Mouse (Mus musculus) lung, postnatal 0 days (tissue): ENCODE measurements around the gene Boc. TPM values are rescaled to one million over a fixed set of nuclear protein-coding genes. Genes with fewer than 3 reads are reported as not detected.

Experiments
- ATAC-seq: fragments of 200-750 bp; cut with Nextera tagmentation; 2 replicates; pipeline ENCODE4 v1.8.0; 2017; ENCODE audit warnings: moderate library complexity
- DNase-seq: peaks from one replicate; pipeline ENCODE4 v3.0.0-alpha.2; 2016; ENCODE audit warnings: low spot score
- H3K27ac ChIP-seq: fragments of 300-500 bp; sonication (generic); 2 replicates; pipeline ENCODE4 v1.5.1; 2014; ENCODE audit warnings: antibody characterized with exemption, mild to moderate bottlenecking, low read length, mixed read lengths
- H3K27me3 ChIP-seq: fragments of 300-500 bp; sonication (generic); replicated peaks from 2 replicates; pipeline ENCODE4 v1.6.1; 2014; ENCODE audit warnings: low read length, mixed read lengths; ENCODE audit not compliant: insufficient read depth
- H3K36me3 ChIP-seq: fragments of 300-500 bp; sonication (generic); 2 replicates; pipeline ENCODE4 v1.6.1; 2014; ENCODE audit warnings: low read length, mixed read lengths; ENCODE audit not compliant: insufficient read depth
- H3K4me1 ChIP-seq: fragments of 300-500 bp; sonication (generic); 2 replicates; pipeline ENCODE4 v1.6.1; 2014; ENCODE audit warnings: antibody characterized with exemption, low read depth, low read length, mixed read lengths; ENCODE audit not compliant: insufficient read depth
- H3K4me2 ChIP-seq: fragments of 300-500 bp; sonication (generic); replicated peaks from 2 replicates; pipeline ENCODE4 v1.6.1; 2014; ENCODE audit warnings: low read depth, mild to moderate bottlenecking, low read length, moderate library complexity, mixed read lengths
- H3K4me3 ChIP-seq: fragments of 300-500 bp; sonication (generic); 2 replicates; pipeline ENCODE4 v1.5.1; 2014; ENCODE audit warnings: low read depth, low read length
- H3K9ac ChIP-seq: fragments of 300-500 bp; sonication (generic); replicated peaks from 2 replicates; pipeline ENCODE4 v1.6.1; 2014; ENCODE audit warnings: low read depth, mild to moderate bottlenecking
- H3K9me3 ChIP-seq: fragments of 300-500 bp; sonication (generic); 2 replicates; pipeline ENCODE4 v1.6.1; 2016; ENCODE audit warnings: low read length, mixed read lengths
- CTCF ChIP-seq: IDR thresholded peaks from 2 replicates; pipeline ENCODE4 v1.5.1; 2016; ENCODE audit warnings: antibody characterized with exemption, mild to moderate bottlenecking
- EP300 ChIP-seq: IDR thresholded peaks from 2 replicates; pipeline ENCODE4 v1.6.1; 2016; ENCODE audit warnings: antibody characterized with exemption, mild to moderate bottlenecking, control low read depth
- WGBS: fragments of 180-500 bp; shearing (Covaris S2); extraction: QIAGEN DNeasy Blood & Tissue Kit; methylation state at CpG from one replicate; pipeline ENCODE4 v1.1.7; 2014; 5-methylcytosine and 5-hydroxymethylcytosine counted together
- polyA plus RNA-seq: library from polyadenylated mRNA; unstranded; fragments of >200 nt; fragmentation: Nextera tagmentation; extraction: Ambion mirVana; gene quantifications from 2 replicates; pipeline ENCODE4 v1.2.1, GENCODE M21; 2015

Gene Boc
- polyA plus RNA-seq, 1 experiment from 2014 or later, result 14.1 TPM

GRCm38 (mm10) chr16:44493868-44494267 is 64.8 kb downstream of the Boc start:
- H3K9ac ChIP-seq, result no peak overlapping the region
- no peaks in the 10 kb centered on the region for H3K27me3 ChIP-seq
- DNase-seq (peak; percentile 79), ATAC-seq (peak; percentile 66)
- H3K9me3 ChIP-seq, result no peaks in the 10 kb centered on the region
- H3K36me3 ChIP-seq, result 0 out of 2 replicates have a peak, but pooled peaks cover 3% of the 10 kb centered on the region
- TF ChIP-seq EP300 (peak; percentile 74), CTCF (no peak)
- 29% methylated on average over 6 of the region's 6 CpGs for WGBS
- no peak overlapping the region for H3K4me3 ChIP-seq
- no peak overlapping the region for H3K4me2 ChIP-seq
- H3K27ac ChIP-seq, result peak overlapping the region; percentile 78; the same call in 1 of the 2 replicates
- H3K4me1 ChIP-seq, result 0 out of 2 replicates have a peak, but pooled peaks cover 5% of the 10 kb centered on the region

- 0 out of 2 replicates have a peak, but pooled peaks cover under 1% of the 10 kb centered on the region for H3K36me3 ChIP-seq
- H3K9me3 ChIP-seq, result no peaks in the 10 kb centered on the region
- 84% methylated on average over 9 of the region's 9 CpGs for WGBS
- H3K27me3 ChIP-seq, result no peaks in the 10 kb centered on the region
- H3K4me3 ChIP-seq, result no peak overlapping the region
- H3K4me2 ChIP-seq, result no peak overlapping the region
- no peak overlapping the region for H3K9ac ChIP-seq
- 0 out of 2 replicates have a peak, but pooled peaks cover 5% of the 10 kb centered on the region for H3K4me1 ChIP-seq
- ATAC-seq, result no peak
- no peak for DNase-seq
- TF ChIP-seq EP300 (no peak), CTCF (no peak)
- H3K27ac ChIP-seq, result no peak overlapping the region
Measured at GRCm38 (mm10) chr16:44492706-44493105, 66.0 kb downstream of the Boc start.

- H3K4me2 ChIP-seq, result no peak overlapping the region
- H3K9me3 ChIP-seq, result no peaks in the 10 kb centered on the region
- 85% methylated on average over 6 of the region's 6 CpGs for WGBS
- no peak overlapping the region for H3K9ac ChIP-seq
- ATAC-seq (no peak), DNase-seq (no peak)
- H3K27me3 ChIP-seq, result no peaks in the 10 kb centered on the region
- 0 out of 2 replicates have a peak, but pooled peaks cover 6% of the 10 kb centered on the region for H3K36me3 ChIP-seq
- TF ChIP-seq CTCF (no peak), EP300 (no peak)
- 0 out of 2 replicates have a peak, but pooled peaks cover 5% of the 10 kb centered on the region for H3K4me1 ChIP-seq
- H3K4me3 ChIP-seq, result no peak overlapping the region
- H3K27ac ChIP-seq, result no peak overlapping the region
Measured at GRCm38 (mm10) chr16:44492151-44492550, 66.5 kb downstream of the Boc start.

GRCm38 (mm10) chr16:44491051-44491450 is 67.6 kb downstream of the Boc start:
- Histone ChIP-seq H3K36me3 (0 out of 2 replicates have a peak, but pooled peaks cover 8% of the 10 kb centered on the region), H3K27ac (no peak overlapping the region), H3K4me2 (no peak overlapping the region), H3K27me3 (no peaks in the 10 kb centered on the region), H3K9me3 (no peaks in the 10 kb centered on the region), H3K4me3 (no peak overlapping the region), H3K9ac (no peak overlapping the region), H3K4me1 (0 out of 2 replicates have a peak, but pooled peaks cover 5% of the 10 kb centered on the region)
- TF ChIP-seq CTCF (no peak), EP300 (no peak)
- 77% methylated on average over 9 of the region's 9 CpGs for WGBS
- DNase-seq, result no peak
- no peak for ATAC-seq

GRCm38 (mm10) chr16:44487194-44487593 is 71.5 kb downstream of the Boc start:
- TF ChIP-seq EP300, result no peak
- TF ChIP-seq CTCF, result no peak
- H3K4me1 ChIP-seq, result no peaks in the 10 kb centered on the region
- no peak overlapping the region for H3K27ac ChIP-seq
- WGBS, result 92% methylated on average over 13 of the region's 13 CpGs
- ATAC-seq (no peak), DNase-seq (no peak)
- H3K9me3 ChIP-seq, result no peaks in the 10 kb centered on the region
- no peak overlapping the region for H3K4me3 ChIP-seq
- H3K9ac ChIP-seq, result no peak overlapping the region
- H3K4me2 ChIP-seq, result no peak overlapping the region
- H3K27me3 ChIP-seq, result no peaks in the 10 kb centered on the region
- H3K36me3 ChIP-seq, result 0 out of 2 replicates have a peak, but pooled peaks cover 8% of the 10 kb centered on the region

- Histone ChIP-seq H3K4me1 (no peaks in the 10 kb centered on the region), H3K9ac (no peak overlapping the region), H3K36me3 (0 out of 2 replicates have a peak, but pooled peaks cover 8% of the 10 kb centered on the region), H3K27me3 (no peaks in the 10 kb centered on the region), H3K27ac (no peak overlapping the region), H3K4me3 (no peak overlapping the region), H3K9me3 (no peaks in the 10 kb centered on the region), H3K4me2 (no peak overlapping the region)
- DNase-seq (no peak), ATAC-seq (0 out of 2 replicates have a peak, but pooled peaks have one; percentile 23)
- WGBS, result 80% methylated on average over 9 of the region's 9 CpGs
- TF ChIP-seq EP300 (no peak), CTCF (no peak)
Measured at GRCm38 (mm10) chr16:44486612-44487011, 72.1 kb downstream of the Boc start.

GRCm38 (mm10) chr16:44485691-44486090 is 73.0 kb downstream of the Boc start:
- no peak for DNase-seq
- H3K4me3 ChIP-seq, result no peak overlapping the region
- H3K27ac ChIP-seq, result no peak overlapping the region
- no peak overlapping the region for H3K4me2 ChIP-seq
- H3K9me3 ChIP-seq, result no peaks in the 10 kb centered on the region
- no peak for TF ChIP-seq EP300
- no peak for TF ChIP-seq CTCF
- no peak for ATAC-seq
- H3K4me1 ChIP-seq, result no peaks in the 10 kb centered on the region
- WGBS, result 73% methylated on average over 8 of the region's 8 CpGs
- no peak overlapping the region for H3K9ac ChIP-seq
- no peaks in the 10 kb centered on the region for H3K27me3 ChIP-seq
- H3K36me3 ChIP-seq, result 0 out of 2 replicates have a peak, but pooled peaks cover 8% of the 10 kb centered on the region
